Mouse (Mus musculus) frontal cortex, postnatal 36 days (tissue): ENCODE measurements at regions not wholly inside any gene's neighbourhood (a gene's known extent, or its start where the extent isn't known, plus 50 kb on each side); places are given as distances from the start of the nearest gene placed in this dataset.

Source experiments
- DNase-seq, 2 experiments: peaks; one replicate each; pipeline ENCODE4 v3.0.0; 2022; ENCODE audit warnings: low spot score in 2 of 2

DNA sequence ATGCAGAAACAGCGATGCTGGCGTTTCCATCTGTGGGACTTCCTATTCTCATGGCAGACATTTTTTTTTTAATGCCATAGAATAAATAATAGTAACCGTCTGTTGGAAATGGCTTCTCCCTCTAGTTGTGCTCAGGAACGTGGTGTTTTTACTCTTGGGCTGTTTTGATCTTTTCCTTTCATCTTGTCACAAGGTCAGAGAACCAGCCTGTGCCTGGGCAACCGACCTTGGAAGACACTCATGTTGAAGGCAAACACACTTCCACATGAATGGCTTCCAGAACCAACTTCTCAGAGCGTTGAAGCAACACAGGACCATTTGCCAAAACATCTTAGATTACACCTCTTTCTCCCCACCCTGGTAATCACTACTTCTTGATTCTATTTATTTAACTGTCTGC, 137.9 kb upstream of the Mast4 start:
- DNase-seq: no peak

DNA sequence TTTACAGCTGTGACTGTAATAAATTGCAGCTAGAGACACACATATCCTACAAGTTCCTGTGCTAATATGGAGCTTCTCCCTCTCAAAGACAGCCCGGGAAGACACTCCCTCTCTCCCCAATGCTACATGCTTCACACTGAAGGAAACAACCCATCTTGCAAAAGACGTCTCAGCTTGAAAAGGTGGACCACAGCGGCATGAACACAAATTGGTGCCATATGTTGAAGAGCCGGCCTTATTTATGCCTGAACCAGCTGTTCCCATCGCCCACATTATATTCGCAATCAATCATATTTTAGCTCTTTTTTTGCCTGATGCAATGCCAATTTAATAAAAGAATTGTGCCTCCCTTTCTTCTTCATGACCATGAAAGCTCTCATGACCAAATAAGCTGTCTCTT, 135.8 kb upstream of the Mast4 start:
- DNase-seq: no peak

DNA sequence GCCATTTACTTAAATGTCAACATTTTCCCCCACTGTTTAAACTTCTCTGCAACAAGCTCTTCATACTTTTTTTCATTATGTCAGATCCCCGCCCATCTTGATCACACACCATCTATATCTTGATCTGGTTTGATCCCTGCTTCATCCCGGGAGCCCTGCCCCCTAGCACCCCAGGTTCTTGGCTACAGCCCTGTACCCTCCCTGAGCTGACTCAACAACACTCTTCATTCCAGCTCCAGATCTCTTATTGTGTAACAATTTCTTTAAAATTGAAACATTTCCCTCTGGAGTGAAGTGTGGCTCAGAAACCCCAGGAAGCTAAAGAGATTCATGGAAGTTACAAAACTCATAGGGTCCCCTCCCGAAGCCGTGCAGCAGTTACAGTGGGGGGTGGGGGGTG, 126.2 kb upstream of the Mast4 start:
- no peak for DNase-seq

DNA sequence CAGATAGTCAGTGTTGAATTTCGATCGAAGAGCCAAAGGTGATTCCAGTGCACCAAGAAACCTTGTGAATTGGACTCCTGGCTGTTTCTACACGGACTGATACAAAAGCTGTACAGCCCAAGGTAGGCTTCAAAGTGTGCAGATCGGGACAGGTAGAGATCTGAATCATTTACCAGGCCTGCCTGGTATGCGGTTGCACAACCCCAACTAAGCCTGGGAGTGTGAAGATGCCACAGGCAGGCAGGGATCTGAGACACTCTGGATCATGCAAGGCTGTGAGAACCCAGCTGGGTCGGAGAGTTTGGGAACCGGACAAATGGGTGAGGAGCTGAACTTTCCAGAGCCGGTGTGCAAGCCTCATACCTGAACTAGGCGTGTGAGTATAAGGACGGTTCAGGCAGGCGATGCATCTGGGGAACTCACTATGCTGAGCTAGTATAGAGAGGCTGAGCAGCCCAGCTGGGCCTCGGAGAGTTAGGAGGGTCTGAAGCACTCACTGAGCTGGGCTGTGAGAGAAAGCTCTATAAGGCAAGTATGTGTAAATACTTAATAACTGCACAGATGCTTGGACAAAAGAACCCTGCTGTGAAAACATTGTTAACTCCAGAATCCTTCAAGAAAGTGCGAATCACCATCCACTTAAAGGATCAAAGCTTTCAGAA, 125.3 kb upstream of the Mast4 start:
- no peak for DNase-seq

DNA sequence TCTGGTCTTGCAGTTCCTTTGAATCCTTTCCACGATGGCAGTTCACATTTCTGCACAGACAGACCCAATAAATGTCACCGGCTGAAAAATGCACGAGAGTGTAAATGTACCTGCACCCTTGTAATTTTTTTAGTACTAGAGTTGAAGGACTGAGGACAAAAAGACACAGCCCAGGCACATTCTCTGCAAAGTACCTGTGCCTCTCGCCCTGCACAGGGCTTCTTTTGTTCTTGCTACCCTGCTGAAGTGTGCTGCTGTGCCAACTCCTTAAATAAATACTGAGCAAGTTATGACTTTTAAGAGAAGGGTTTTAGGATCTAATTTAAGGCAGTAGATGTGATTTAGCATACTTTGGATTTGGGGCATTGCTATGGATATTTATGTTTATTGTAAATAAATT, 118.5 kb upstream of the Mast4 start:
- no peak for DNase-seq

DNA sequence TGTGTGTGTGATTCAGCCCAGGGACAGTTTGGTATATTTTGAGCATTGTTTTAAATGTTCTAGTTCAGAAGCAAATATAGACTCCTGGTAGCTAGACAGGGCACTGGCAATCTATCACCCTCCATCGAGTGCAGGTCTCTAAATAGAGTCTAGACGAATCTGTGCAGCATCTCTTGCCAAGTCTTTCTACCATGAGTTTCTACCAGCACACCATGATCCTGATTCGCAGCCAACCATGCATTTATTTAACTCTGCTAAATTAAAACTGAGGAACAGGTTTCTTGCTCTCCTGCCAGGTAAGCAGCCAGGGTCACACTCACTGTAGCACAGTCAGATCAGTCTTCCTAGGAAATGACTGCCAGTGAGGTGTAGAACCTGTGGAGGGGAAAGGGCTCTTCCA, 96.3 kb upstream of the Mast4 start:
- peak; percentile 19 to 54 for DNase-seq

DNA sequence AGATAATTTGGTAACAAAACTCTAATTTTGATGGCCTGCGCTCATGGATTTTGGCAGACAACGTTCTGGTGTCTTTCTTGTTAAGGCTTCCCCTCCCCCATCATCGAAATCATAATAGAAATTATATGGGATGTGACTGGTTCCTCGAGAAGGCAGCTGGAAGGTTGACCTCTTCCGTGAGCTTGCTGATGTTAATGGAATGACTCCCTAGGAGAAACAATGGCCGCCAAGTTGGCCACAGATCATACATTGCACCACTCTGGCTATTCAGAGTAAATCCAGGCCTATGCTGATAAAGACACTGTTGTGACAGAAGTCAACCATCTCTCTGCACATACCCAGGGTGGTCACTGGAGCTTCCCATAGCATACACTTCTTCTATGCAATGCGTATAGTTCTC, 89.7 kb upstream of the Mast4 start:
- no peak for DNase-seq

DNA sequence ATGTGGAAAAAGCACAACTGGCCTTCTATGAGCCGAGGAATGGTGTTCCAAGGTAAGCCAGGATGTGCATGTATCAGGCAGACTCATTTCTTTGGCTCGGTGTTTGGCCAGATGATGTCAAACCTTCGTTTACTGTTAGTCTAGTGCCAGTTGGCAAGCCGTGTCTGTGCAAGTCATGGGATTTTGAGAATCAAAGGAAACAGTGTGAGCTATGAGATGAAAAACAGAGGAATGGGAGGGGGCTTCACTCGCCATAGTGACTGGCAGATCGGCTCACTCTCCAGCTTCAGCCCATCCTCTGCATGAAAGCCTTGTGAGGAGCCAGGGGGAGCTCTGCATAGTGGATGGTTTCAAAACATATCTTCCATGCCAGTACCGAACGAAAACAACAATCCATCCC, 89.1 kb upstream of the Mast4 start:
- DNase-seq: no peak

DNA sequence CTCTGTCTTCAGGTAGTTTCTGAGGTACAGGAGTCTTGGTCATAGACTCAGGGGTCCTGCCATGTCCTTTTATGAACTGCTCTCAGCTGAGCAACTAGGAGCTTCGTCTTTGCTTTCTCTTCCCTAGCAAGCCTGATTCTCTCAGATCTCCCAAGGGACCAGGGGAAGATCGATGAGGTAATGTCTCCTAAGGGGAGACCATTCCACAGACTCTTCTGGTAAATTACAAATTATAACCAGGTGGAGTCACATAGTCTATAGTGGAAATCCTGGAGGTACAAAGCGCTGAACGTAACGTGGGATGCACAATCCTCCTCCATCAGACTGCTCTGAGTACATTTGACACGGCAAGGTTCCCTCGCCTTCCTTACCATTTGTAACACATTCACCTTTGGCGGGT, 88.7 kb upstream of the Mast4 start:
- DNase-seq: no peak

DNA sequence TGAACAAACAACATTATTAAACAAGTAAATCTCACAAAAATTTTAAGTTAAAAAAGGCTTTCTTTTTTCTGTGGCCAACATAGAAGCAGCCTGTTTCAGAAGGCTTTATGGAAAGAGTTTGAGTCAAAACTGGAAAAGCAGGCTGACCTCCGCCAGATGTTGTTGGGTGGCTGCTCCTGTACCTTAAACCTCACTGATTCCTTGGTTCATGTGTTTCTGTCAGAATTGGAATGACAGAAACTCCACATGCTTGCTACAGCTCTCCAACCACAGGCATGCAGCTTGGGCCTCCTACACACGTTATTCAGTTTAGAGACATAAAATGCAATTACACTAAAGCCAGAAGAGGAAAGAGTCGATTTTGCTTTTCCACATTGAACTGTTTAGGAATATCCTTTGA, 84.8 kb upstream of the Mast4 start:
- no peak for DNase-seq

DNA sequence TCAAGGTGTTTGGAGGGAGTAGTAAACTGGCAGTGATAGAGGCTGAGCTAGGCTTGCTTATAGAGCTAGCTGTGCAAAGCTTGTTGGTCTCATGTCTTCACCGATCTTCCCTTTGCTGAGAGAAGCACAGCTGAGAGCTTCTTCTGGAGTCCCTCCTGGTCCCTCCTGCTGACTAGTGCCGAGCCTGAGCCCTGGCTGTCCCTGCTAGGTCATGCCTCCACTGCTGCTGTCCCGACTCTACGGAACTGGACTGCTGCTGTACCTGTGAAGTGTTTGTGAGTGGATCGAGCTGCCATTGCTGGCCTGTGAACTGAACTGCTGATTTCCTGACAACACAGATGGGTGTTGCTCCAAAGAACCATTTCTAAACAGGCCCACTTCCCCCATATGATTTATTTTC, 83.0 kb upstream of the Mast4 start:
- no peak for DNase-seq

DNA sequence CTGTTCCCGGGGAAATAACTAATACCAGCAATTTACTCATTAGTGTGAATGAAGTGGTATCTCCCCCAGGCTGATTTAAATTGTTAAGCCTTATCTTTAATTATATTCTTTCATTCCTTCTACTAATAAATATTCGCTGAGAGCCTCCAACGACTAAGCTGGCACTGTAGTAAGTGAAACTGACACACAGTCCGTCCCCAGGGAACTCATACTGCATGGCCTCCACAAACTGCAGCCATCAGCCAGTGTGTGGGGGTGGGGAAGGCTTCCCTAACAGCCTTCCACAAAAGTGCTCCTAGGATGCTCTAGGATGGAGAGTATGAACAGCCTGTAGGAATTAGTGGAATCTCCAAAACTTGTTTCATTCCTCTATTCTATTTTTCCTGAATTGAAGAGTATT, 81.0 kb upstream of the Mast4 start:
- no peak for DNase-seq

DNA sequence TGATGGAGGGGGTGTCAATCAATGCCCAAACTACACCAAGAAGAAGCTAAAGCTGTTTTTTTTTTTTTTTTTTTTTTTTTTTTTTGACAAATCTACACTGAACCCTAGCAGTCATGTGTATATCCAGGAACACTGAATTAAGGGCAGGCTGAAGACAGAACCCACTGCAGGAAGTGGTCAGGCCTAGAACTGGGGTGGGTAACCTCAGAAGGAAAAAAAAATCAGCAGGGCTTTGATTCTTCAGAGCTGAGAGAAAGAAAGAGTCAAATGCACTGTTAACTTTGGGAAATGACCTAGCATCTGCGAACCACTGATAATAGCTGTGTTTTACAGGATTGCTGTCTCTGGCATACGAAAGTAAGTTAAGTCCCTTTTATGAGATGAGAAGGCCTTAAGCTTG, 78.3 kb upstream of the Mast4 start:
- no peak for DNase-seq

DNA sequence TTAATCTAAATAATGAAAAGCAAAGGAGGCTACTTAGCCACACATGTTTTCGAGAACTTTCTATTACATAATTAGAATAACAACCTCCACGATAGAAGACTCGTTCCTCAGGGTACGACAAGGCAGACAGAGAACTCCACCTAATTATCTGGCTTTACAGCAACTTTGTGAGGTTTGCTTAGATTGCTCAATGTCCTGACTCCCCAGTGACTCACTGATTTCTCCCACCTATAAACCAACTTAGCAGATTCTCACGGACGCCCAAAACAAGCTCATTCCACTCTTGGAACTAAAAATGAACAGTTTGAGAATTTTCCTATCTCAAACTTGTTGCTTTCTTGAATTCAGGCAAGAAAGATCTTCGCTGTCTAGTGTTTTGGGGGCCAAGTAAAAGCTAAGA, 75.0 kb upstream of the Mast4 start:
- DNase-seq: no peak

DNA sequence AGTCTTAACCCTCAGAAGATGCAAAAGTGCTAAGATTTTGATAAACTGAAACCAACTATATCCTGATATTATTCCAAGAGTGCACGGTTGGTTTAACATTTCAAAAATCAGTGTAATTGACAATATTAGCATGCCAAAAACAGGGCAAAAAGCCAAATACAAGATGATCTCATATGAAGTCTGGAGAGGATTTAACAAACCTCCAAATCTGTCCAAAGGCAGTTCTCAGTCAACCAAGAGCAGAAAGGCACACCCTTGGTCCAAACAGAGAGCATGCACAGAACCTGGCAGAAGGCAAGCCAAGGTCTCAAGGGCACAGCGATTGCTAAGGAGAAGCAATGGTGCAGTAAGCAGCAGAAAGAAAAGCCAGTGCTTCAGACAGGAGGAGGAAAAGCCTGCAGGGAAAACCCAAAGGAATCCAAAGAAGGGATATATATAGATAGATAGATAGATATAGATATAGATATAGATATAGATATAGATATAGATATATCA, 62.3 kb upstream of the Mast4 start:
- DNase-seq: no peak

DNA sequence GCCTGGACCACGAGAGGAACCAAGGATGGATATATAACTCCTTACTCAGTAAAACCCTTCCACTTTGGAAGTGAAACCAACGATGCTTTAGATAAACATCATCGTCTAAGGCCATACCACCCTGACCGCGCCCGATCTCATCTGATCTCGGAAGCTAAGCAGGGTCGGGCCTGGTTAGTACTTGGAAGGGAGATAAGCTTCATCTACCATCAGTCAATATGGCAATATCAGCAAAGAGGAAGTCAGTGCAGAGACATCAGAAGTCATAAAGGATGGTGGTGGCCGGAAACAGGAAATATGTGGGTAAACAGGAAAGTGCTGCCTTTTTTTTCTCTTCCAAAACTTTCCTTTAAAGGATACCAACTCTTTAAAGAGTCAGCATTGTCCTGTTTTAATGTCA, 61.8 kb upstream of the Mast4 start:
- no peak for DNase-seq

DNA sequence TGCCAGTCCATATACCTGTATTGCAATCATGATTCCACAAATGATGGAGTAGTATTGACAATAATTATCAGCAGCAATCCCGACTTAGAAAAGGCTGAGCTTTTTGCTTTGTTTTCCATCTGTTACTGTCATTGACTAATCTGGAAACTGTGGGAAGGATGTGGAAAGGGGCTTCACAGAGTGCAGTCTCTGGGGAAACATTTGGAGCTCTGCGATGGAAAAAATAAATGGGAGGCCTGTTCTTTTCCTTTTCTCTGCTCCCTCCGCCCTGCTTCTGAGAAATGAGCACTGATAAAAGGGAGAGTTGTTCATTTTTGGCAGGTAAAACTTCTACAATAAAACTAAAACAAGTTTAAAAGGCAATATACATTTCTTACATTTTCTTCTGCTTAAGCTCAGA, 58.3 kb upstream of the Mast4 start:
- DNase-seq: no peak

DNA sequence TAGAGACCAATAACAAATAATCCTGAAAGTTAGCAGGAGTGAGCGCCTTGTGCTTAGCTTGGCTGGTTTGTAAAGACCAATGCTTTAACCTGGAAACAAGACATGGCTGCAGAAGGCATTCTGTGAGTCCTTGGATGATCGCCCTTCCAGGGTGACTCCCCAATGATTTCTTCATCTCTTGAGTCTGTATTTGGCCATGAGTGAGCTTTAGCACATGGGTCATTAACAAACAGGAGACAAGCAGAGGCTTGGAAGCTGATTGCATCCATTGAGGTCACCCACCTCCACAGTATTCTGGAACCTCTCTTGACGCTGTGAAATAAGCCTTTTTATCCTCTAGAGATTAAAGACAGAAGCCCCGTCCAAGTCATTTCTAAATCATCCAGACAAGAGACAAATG, 57.1 kb upstream of the Mast4 start:
- no peak for DNase-seq

DNA sequence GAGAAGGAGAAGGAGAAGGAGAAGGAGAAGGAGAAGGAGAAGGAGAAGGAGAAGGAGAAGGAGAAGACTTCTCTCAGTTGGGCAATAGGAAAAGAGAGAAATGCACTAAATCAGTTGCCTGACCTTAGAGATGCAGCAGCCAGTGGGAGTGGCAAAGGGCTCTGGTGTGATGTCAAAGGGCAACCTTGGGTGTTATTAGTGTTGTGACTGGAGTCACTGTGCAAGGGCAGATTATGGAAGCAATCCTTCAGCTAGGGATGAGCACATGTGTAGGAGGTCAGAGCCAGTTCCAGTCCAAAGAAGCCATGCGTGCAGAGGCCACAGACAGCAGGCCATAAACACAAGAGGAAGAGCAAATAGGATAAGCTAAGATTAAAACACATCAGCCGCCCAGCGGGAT, 56.7 kb upstream of the Mast4 start:
- DNase-seq: no peak

DNA sequence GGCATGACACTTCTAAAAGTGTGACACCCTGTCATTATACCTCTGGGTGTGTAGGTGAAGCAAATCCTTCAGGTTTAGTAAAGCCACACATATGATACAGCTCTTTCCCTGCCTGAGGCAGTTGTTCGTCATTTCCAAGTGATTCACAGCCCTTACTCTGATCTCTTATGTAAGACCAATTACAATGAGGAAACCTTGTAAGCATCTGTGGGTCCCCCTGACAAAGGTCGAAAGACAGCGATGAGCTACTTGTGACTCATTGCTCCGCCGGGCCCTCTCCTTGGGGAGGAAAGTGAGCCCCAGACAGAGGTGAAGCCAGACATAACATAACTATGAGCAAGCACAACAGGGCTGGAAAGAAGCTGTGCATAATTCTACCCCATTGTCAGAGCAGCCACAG, 52.7 kb upstream of the Mast4 start:
- no peak for DNase-seq
